Mouse (Mus musculus) liver, embryonic 12.5 days (tissue): ENCODE measurements around the gene Ikzf3. TPM values are rescaled to one million over a fixed set of nuclear protein-coding genes. Genes with fewer than 3 reads are reported as not detected.

Experiments
- ATAC-seq: fragments of 200-750 bp; cut with Nextera tagmentation; 2 replicates; pipeline ENCODE4 v1.8.0; 2017; ENCODE audit warnings: moderate number of reproducible peaks, mild to moderate bottlenecking, moderate library complexity
- H3K27ac ChIP-seq: fragments of 300-500 bp; sonication (generic); 2 replicates; pipeline ENCODE4 v1.5.1; 2016; ENCODE audit warnings: mild to moderate bottlenecking
- H3K27me3 ChIP-seq: fragments of 300-500 bp; sonication (generic); replicated peaks from 2 replicates; pipeline ENCODE4 v1.6.1; 2016; ENCODE audit warnings: mild to moderate bottlenecking, moderate library complexity
- H3K36me3 ChIP-seq: fragments of 300-500 bp; sonication (generic); 2 replicates; pipeline ENCODE4 v1.6.1; 2016; ENCODE audit warnings: mild to moderate bottlenecking, moderate library complexity
- H3K4me1 ChIP-seq: fragments of 300-500 bp; sonication (generic); 2 replicates; pipeline ENCODE4 v1.6.1; 2016
- H3K4me2 ChIP-seq: fragments of 300-500 bp; sonication (generic); 2 replicates; pipeline ENCODE4 v1.6.1; 2016; ENCODE audit warnings: mild to moderate bottlenecking, moderate library complexity
- H3K4me3 ChIP-seq: fragments of 300-500 bp; sonication (generic); 2 replicates; pipeline ENCODE4 v1.5.1; 2016; ENCODE audit warnings: mild to moderate bottlenecking, moderate library complexity
- H3K9ac ChIP-seq: fragments of 300-500 bp; sonication (generic); 2 replicates; pipeline ENCODE4 v1.6.1; 2016; ENCODE audit warnings: mild to moderate bottlenecking, moderate library complexity
- H3K9me3 ChIP-seq: fragments of 300-500 bp; sonication (generic); replicated peaks from 2 replicates; pipeline ENCODE4 v1.6.1; 2016; ENCODE audit warnings: mild to moderate bottlenecking, moderate library complexity
- WGBS: fragments of 180-500 bp; shearing (Covaris S2); methylation state at CpG from one replicate; pipeline ENCODE4 v1.1.7; 2016; ENCODE audit not compliant: insufficient replicate concordance; 5-methylcytosine and 5-hydroxymethylcytosine counted together
- polyA plus RNA-seq: library from polyadenylated mRNA; unstranded; fragments of >200 nt; fragmentation: Nextera tagmentation; extraction: Ambion mirVana; gene quantifications from 2 replicates; pipeline ENCODE4 v1.2.1, GENCODE M21; 2016

Gene Ikzf3
- polyA plus RNA-seq, 1 experiment from 2014 or later = 0.12 TPM

GRCm38 (mm10) chr11:98497388-98498288, 48.2 kb downstream of the Ikzf3 start:
- H3K27me3 ChIP-seq = peaks cover 19% of the 10 kb centered on the region
- no peak overlapping the region for H3K27ac ChIP-seq
- no peak overlapping the region for H3K4me2 ChIP-seq
- H3K4me1 ChIP-seq = no peaks in the 10 kb centered on the region
- WGBS = 52% methylated on average over 22 of the region's 22 CpGs
- ATAC-seq = no peak
- no peak overlapping the region for H3K4me3 ChIP-seq
- H3K9ac ChIP-seq = no peak overlapping the region
- no peaks in the 10 kb centered on the region for H3K9me3 ChIP-seq
- H3K36me3 ChIP-seq = no peaks in the 10 kb centered on the region

- H3K4me3 ChIP-seq = no peak overlapping the region
- H3K36me3 ChIP-seq = no peaks in the 10 kb centered on the region
- no peak for ATAC-seq
- 65% methylated on average over 5 of the region's 5 CpGs for WGBS
- no peak overlapping the region for H3K27ac ChIP-seq
- no peaks in the 10 kb centered on the region for H3K9me3 ChIP-seq
- H3K27me3 ChIP-seq = peaks cover 19% of the 10 kb centered on the region; the same call in 1 of the 2 replicates
- H3K4me2 ChIP-seq = no peak overlapping the region
- no peaks in the 10 kb centered on the region for H3K4me1 ChIP-seq
- H3K9ac ChIP-seq = no peak overlapping the region
Observed at GRCm38 (mm10) chr11:98495176-98495719, 50.6 kb downstream of the Ikzf3 start.

GRCm38 (mm10) chr11:98493394-98493793, 52.4 kb downstream of the Ikzf3 start:
- no peak overlapping the region for H3K4me3 ChIP-seq
- H3K4me1 ChIP-seq = no peaks in the 10 kb centered on the region
- ATAC-seq = no peak
- 56% methylated on average over 9 of the region's 9 CpGs for WGBS
- no peak overlapping the region for H3K4me2 ChIP-seq
- no peak overlapping the region for H3K9ac ChIP-seq
- peaks cover 19% of the 10 kb centered on the region; the same call in 1 of the 2 replicates for H3K27me3 ChIP-seq
- H3K36me3 ChIP-seq = no peaks in the 10 kb centered on the region
- no peaks in the 10 kb centered on the region for H3K9me3 ChIP-seq
- no peak overlapping the region for H3K27ac ChIP-seq

- 27% methylated on average over 7 of the region's 7 CpGs for WGBS
- Histone ChIP-seq H3K27ac (no peak overlapping the region), H3K9ac (no peak overlapping the region), H3K4me2 (no peak overlapping the region), H3K4me3 (no peak overlapping the region), H3K36me3 (no peaks in the 10 kb centered on the region), H3K27me3 (peaks cover 19% of the 10 kb centered on the region; the same call in 1 of the 2 replicates), H3K9me3 (no peaks in the 10 kb centered on the region), H3K4me1 (no peaks in the 10 kb centered on the region)
- no peak for ATAC-seq
Observed at GRCm38 (mm10) chr11:98492959-98493358, 52.9 kb downstream of the Ikzf3 start.

- no peak overlapping the region for H3K9ac ChIP-seq
- no peak overlapping the region for H3K4me3 ChIP-seq
- ATAC-seq = no peak
- H3K27me3 ChIP-seq = peaks cover 19% of the 10 kb centered on the region; the same call in 1 of the 2 replicates
- H3K36me3 ChIP-seq = no peaks in the 10 kb centered on the region
- H3K9me3 ChIP-seq = no peaks in the 10 kb centered on the region
- WGBS = 51% methylated on average over 7 of the region's 7 CpGs
- no peak overlapping the region for H3K4me2 ChIP-seq
- H3K27ac ChIP-seq = no peak overlapping the region
- H3K4me1 ChIP-seq = no peaks in the 10 kb centered on the region
Observed at GRCm38 (mm10) chr11:98491571-98491970, 54.3 kb downstream of the Ikzf3 start.

- WGBS = 65% methylated on average over 20 of the region's 20 CpGs
- no peak overlapping the region for H3K27ac ChIP-seq
- H3K4me2 ChIP-seq = no peak overlapping the region
- no peaks in the 10 kb centered on the region for H3K4me1 ChIP-seq
- H3K36me3 ChIP-seq = no peaks in the 10 kb centered on the region
- ATAC-seq = no peak
- H3K4me3 ChIP-seq = no peak overlapping the region
- no peak overlapping the region for H3K9ac ChIP-seq
- H3K27me3 ChIP-seq = peaks cover 5% of the 10 kb centered on the region; the same call in 1 of the 2 replicates
- no peaks in the 10 kb centered on the region for H3K9me3 ChIP-seq
Observed at GRCm38 (mm10) chr11:98488540-98489234, 57.1 kb downstream of the Ikzf3 start.

- ATAC-seq = no peak
Observed at GRCm38 (mm10) chr11:98487526-98488040, 58.2 kb downstream of the Ikzf3 start.

GRCm38 (mm10) chr11:98485749-98486148, 60.1 kb downstream of the Ikzf3 start:
- WGBS = 60% methylated on average over 2 of the region's 2 CpGs
- Histone ChIP-seq H3K9me3 (no peaks in the 10 kb centered on the region), H3K27ac (no peak overlapping the region), H3K4me1 (no peaks in the 10 kb centered on the region), H3K4me3 (no peak overlapping the region), H3K27me3 (no peaks in the 10 kb centered on the region; the same call in 1 of the 2 replicates), H3K36me3 (no peaks in the 10 kb centered on the region), H3K9ac (no peak overlapping the region), H3K4me2 (no peak overlapping the region)
- ATAC-seq = no peak

More at GRCm38 (mm10) chr11:98487526-98488040, 58.2 kb downstream of the Ikzf3 start:
- H3K27ac ChIP-seq = no peak overlapping the region
- no peak overlapping the region for H3K4me2 ChIP-seq
- no peaks in the 10 kb centered on the region for H3K9me3 ChIP-seq
- H3K9ac ChIP-seq = no peak overlapping the region
- H3K4me3 ChIP-seq = no peak overlapping the region
- peaks cover 5% of the 10 kb centered on the region; the same call in 1 of the 2 replicates for H3K27me3 ChIP-seq
- 43% methylated on average over 5 of the region's 5 CpGs for WGBS
- no peaks in the 10 kb centered on the region for H3K4me1 ChIP-seq
- H3K36me3 ChIP-seq = no peaks in the 10 kb centered on the region

- Histone ChIP-seq H3K27ac (no peak overlapping the region), H3K4me3 (no peak overlapping the region), H3K4me1 (no peaks in the 10 kb centered on the region), H3K9ac (no peak overlapping the region), H3K36me3 (no peaks in the 10 kb centered on the region), H3K27me3 (no peaks in the 10 kb centered on the region; the same call in 1 of the 2 replicates), H3K4me2 (no peak overlapping the region), H3K9me3 (no peaks in the 10 kb centered on the region)
- no peak for ATAC-seq
- WGBS = 63% methylated on average over 10 of the region's 10 CpGs
Observed at GRCm38 (mm10) chr11:98482067-98482466, 63.8 kb downstream of the Ikzf3 start.

GRCm38 (mm10) chr11:98481231-98481630, 64.6 kb downstream of the Ikzf3 start:
- Histone ChIP-seq H3K4me3 (no peak overlapping the region), H3K9ac (no peak overlapping the region), H3K27ac (no peak overlapping the region), H3K27me3 (no peaks in the 10 kb centered on the region; the same call in 1 of the 2 replicates), H3K36me3 (no peaks in the 10 kb centered on the region), H3K4me2 (no peak overlapping the region), H3K4me1 (no peaks in the 10 kb centered on the region), H3K9me3 (no peaks in the 10 kb centered on the region)
- no peak for ATAC-seq
- WGBS = 44% methylated on average over 6 of the region's 6 CpGs

- no peaks in the 10 kb centered on the region for H3K9me3 ChIP-seq
- no peak overlapping the region for H3K4me2 ChIP-seq
- H3K27ac ChIP-seq = no peak overlapping the region
- 64% methylated on average over 12 of the region's 12 CpGs for WGBS
- no peaks in the 10 kb centered on the region for H3K36me3 ChIP-seq
- ATAC-seq = no peak
- H3K9ac ChIP-seq = no peak overlapping the region
- H3K27me3 ChIP-seq = no peaks in the 10 kb centered on the region; the same call in 1 of the 2 replicates
- no peak overlapping the region for H3K4me3 ChIP-seq
- H3K4me1 ChIP-seq = no peaks in the 10 kb centered on the region
Observed at GRCm38 (mm10) chr11:98479940-98480497, 65.8 kb downstream of the Ikzf3 start.
